Mouse (Mus musculus): ENCODE measurements around the gene Maml1. TPM values are rescaled to one million over a fixed set of nuclear protein-coding genes. Genes with fewer than 3 reads are reported as not detected.

Maml1 gene
- polyA plus RNA-seq, 1 experiment from 2014 or later, result 4.1 TPM

DNA sequence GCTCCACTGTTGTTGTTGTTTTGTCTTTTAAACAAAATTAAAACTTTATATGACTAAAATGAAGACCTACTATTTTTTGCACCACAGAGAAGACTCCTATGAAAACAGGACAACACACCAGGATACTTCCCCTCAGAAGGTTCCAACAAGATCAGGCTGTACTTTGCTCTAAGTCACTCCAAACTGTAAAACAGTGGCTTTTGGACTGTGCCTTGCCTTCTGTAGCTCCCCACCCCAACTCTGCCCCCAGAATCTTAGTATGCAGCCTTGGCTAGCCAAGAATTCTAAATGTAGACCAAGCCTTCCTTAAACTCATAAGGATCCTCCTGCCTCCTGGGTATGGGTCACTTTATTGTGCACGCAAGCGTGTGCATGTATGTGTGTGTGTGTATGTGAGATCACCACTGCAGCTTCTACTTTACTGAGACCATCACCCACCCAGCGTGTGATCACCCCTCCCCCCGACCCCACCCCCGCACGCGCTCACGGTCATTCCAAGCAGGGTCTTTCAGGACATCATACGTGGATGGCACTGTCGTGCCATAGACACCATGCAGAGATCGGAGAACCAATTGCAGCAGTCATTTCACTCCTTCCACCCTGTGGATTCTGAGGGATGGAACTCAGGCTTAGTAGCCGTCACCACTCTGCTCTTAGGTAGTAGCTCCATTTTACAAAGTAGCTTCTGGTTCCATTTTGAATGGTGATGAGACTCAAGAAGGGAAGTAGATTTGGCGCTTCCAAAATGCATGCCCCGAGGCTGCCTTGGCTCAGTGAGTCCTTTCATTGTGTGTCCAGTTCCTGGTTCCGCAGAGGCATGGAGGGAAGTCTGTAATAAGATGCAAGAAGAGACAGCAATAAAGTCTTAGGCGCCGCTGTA lies 68.1 kb downstream of the Maml1 start:
- WGBS, result 9% methylated on average over 17 of the region's 17 CpGs
- no peak for ATAC-seq (ENCODE audit: insufficient read depth, low FRiP score)
- H3K36me3 ChIP-seq (ENCODE audit: control insufficient read depth, insufficient read depth, low read length), result no peaks in the 10 kb centered on the region
- H3K4me3 ChIP-seq (replicated peaks; ENCODE audit: low read length), result peak overlapping the region; percentile 85
- peaks cover 33% of the 10 kb centered on the region for H3K4me1 ChIP-seq (ENCODE audit: control insufficient read depth, insufficient read depth, low read length)
- no peaks in the 10 kb centered on the region for H3K27me3 ChIP-seq (ENCODE audit: control insufficient read depth, insufficient read depth, low read length)
- peak overlapping the region; percentile 88 for H3K27ac ChIP-seq (ENCODE audit: low read length)
- H3K4me2 ChIP-seq (ENCODE audit: low read depth, low read length), result peak overlapping the region; percentile 92
- H3K9ac ChIP-seq (ENCODE audit: low read length), result peak overlapping the region; percentile 99
- H3K9me3 ChIP-seq (replicated peaks; ENCODE audit: control insufficient read depth, low read length), result no peaks in the 10 kb centered on the region

DNA sequence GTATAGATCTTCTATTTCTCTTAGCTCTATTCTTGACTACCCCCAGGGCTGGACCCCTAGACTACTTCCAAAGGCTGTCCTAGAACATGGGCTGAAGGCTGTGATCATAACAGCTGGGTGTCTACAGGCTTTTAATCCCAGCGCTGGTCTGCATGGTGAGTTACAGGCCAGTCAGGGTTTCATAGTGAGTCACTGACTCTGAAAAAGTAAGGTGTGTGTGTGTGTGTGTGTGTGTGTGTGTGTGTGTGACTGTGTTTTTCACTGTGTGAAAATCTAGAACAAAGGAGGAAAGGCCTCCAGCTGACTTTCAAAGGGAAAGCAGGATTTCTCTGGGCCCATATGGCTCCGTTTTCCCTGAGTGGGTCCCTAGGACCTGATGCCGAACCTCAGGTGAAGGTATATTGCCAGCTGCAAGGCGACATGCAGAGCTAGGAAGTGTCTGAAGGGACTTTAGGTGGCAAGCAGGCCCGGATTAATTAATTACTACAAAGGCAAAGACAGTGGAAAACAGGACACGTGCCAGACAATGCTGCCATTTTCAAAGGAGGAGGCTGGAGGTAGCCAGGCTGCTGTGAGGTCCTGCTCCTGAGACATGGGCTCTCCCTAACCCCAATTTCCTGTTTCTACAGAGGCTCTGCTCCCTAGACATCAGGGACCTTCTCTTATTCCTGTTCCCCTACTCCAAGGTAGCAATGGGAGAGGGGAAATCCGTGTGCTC lies 69.4 kb downstream of the Maml1 start:
- Histone ChIP-seq H3K4me1 (ENCODE audit: control insufficient read depth, insufficient read depth, low read length) (peaks cover 23% of the 10 kb centered on the region), H3K9ac (ENCODE audit: low read length) (no peak overlapping the region), H3K27me3 (ENCODE audit: control insufficient read depth, insufficient read depth, low read length) (no peaks in the 10 kb centered on the region), H3K36me3 (ENCODE audit: control insufficient read depth, insufficient read depth, low read length) (no peaks in the 10 kb centered on the region), H3K9me3 (replicated peaks; ENCODE audit: control insufficient read depth, low read length) (no peaks in the 10 kb centered on the region), H3K4me3 (replicated peaks; ENCODE audit: low read length) (no peak overlapping the region), H3K27ac (ENCODE audit: low read length) (no peak overlapping the region), H3K4me2 (ENCODE audit: low read depth, low read length) (no peak overlapping the region)
- WGBS, result 60% methylated on average over 7 of the region's 7 CpGs
- no peak for ATAC-seq (ENCODE audit: insufficient read depth, low FRiP score)

DNA sequence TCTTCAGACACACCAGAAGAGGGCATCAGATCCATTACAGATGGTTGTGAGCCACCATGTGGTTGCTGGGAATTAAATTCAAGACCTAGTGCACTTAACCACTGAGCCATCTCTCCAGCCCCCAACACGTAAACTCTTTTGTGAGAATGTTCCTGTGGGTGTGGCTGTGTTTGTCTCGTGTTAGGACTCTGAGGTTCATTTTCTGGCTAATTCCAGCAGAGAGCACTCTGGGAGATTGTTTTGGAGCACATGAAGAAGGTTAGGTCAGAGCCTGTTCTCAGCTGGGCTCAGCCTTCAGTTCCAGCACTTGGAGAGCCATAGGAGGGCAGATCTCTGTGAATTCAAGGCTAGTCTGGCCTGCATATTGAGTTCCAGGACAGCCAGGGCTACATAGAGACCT lies 72.3 kb downstream of the Maml1 start:
- H3K9ac ChIP-seq (ENCODE audit: low read length), result no peak overlapping the region
- no peaks in the 10 kb centered on the region for H3K27me3 ChIP-seq (ENCODE audit: control insufficient read depth, insufficient read depth, low read length)
- H3K9me3 ChIP-seq (replicated peaks; ENCODE audit: control insufficient read depth, low read length), result no peaks in the 10 kb centered on the region
- no peak overlapping the region for H3K27ac ChIP-seq (ENCODE audit: low read length)
- no peak for ATAC-seq (ENCODE audit: insufficient read depth, low FRiP score)
- no peaks in the 10 kb centered on the region for H3K36me3 ChIP-seq (ENCODE audit: control insufficient read depth, insufficient read depth, low read length)
- H3K4me2 ChIP-seq (ENCODE audit: low read depth, low read length), result no peak overlapping the region
- 49% methylated on average over 2 of the region's 2 CpGs for WGBS
- peaks cover 16% of the 10 kb centered on the region for H3K4me1 ChIP-seq (ENCODE audit: control insufficient read depth, insufficient read depth, low read length)
- no peak overlapping the region for H3K4me3 ChIP-seq (replicated peaks; ENCODE audit: low read length)

DNA sequence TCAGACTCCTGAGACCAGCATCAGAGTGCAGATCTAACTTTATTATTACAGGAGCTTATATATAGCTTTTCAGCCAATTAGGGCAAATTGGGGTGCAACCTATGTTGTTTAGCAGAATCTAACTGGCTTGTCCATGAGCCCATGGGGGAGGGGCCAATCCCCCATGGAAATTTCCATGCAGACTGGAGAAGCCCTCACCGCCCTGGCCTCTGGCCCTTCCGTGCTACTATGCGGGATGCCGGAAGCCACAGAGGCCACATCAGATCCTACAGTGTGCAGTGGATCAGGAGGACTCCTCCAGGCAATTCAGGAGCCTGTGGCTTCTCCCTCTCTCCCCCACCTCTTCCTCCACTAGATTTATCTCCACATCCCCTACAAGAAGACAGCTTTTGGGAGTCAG lies 74.3 kb downstream of the Maml1 start:
- H3K27ac ChIP-seq (ENCODE audit: low read length), result no peak overlapping the region
- 61% methylated on average over 4 of the region's 4 CpGs for WGBS

DNA sequence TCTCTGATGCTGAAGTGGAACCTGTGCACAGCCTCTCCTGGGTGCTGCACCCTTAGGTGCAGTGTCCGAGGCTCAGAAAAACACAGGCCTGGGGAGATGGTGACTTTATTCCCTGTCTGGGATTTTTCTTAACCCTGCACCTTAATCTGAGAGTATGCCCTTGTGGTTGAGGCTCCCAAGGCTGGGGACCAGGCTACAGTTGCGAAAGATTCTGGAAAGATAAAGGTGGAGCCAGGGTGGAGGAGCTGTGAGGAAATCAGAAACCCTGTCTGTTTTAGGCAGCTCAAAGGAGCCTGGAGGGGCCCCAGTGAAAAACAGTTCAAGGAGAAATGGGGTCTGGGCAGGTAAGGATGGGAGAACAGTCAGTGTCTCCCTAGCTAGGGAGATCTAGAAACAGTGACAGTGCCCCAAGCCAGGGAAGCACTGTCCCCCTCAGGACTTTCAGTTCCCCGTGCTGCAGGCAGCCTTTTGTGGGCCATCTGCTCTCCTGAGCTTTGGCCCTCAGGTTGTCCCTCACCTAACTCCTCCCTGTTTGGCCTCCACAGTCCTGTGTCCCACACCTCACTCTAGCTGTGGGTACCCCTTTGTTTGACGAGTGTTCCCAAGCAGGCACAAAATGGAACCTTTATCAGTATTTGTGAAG lies 75.3 kb downstream of the Maml1 start:
- H3K4me3 ChIP-seq (replicated peaks; ENCODE audit: low read length), result no peak overlapping the region
- H3K9me3 ChIP-seq (replicated peaks; ENCODE audit: control insufficient read depth, low read length), result no peaks in the 10 kb centered on the region
- no peak overlapping the region for H3K4me2 ChIP-seq (ENCODE audit: low read depth, low read length)
- H3K4me1 ChIP-seq (ENCODE audit: control insufficient read depth, insufficient read depth, low read length), result peaks cover 17% of the 10 kb centered on the region
- H3K36me3 ChIP-seq (ENCODE audit: control insufficient read depth, insufficient read depth, low read length), result no peaks in the 10 kb centered on the region
- 74% methylated on average over 4 of the region's 4 CpGs for WGBS
- H3K27me3 ChIP-seq (ENCODE audit: control insufficient read depth, insufficient read depth, low read length), result no peaks in the 10 kb centered on the region
- ATAC-seq (ENCODE audit: insufficient read depth, low FRiP score), result no peak
- no peak overlapping the region for H3K9ac ChIP-seq (ENCODE audit: low read length)
- H3K27ac ChIP-seq (ENCODE audit: low read length), result no peak overlapping the region

More for the DNA sequence above, 74.3 kb downstream of the Maml1 start:
- ATAC-seq (ENCODE audit: insufficient read depth, low FRiP score), result no peak
- H3K9me3 ChIP-seq (replicated peaks; ENCODE audit: control insufficient read depth, low read length), result no peaks in the 10 kb centered on the region
- no peak overlapping the region for H3K4me2 ChIP-seq (ENCODE audit: low read depth, low read length)
- H3K27me3 ChIP-seq (ENCODE audit: control insufficient read depth, insufficient read depth, low read length), result no peaks in the 10 kb centered on the region
- no peak overlapping the region for H3K4me3 ChIP-seq (replicated peaks; ENCODE audit: low read length)
- H3K9ac ChIP-seq (ENCODE audit: low read length), result no peak overlapping the region
- H3K36me3 ChIP-seq (ENCODE audit: control insufficient read depth, insufficient read depth, low read length), result no peaks in the 10 kb centered on the region
- H3K4me1 ChIP-seq (ENCODE audit: control insufficient read depth, insufficient read depth, low read length), result peaks cover 14% of the 10 kb centered on the region

DNA sequence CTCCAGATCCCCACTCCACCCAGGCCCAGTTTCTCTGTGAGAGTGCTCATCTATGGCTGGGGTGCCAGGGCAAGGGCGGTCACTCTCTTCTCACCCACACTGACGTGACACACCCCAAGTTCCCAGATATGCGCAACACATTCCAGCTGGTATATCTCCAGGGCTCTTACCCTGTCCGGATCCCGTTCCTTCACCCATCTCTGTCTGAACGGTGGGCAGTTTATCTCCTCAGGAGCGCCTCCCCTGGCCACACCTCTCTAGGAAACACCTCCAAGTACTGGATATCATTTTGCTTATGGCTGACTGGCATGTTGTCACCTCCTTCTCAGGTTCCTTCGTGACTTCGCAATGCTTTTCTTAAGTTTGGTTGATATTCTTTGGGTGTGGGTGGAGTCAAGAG lies 76.5 kb downstream of the Maml1 start:
- H3K9me3 ChIP-seq (replicated peaks; ENCODE audit: control insufficient read depth, low read length), result no peaks in the 10 kb centered on the region
- H3K4me3 ChIP-seq (replicated peaks; ENCODE audit: low read length), result no peak overlapping the region
- H3K4me2 ChIP-seq (ENCODE audit: low read depth, low read length), result peak overlapping the region; percentile 10; the same call in 1 of the 2 replicates
- WGBS, result 23% methylated on average over 9 of the region's 9 CpGs
- no peaks in the 10 kb centered on the region for H3K36me3 ChIP-seq (ENCODE audit: control insufficient read depth, insufficient read depth, low read length)
- peaks cover 20% of the 10 kb centered on the region for H3K4me1 ChIP-seq (ENCODE audit: control insufficient read depth, insufficient read depth, low read length)
- H3K27me3 ChIP-seq (ENCODE audit: control insufficient read depth, insufficient read depth, low read length), result no peaks in the 10 kb centered on the region
- no peak overlapping the region for H3K27ac ChIP-seq (ENCODE audit: low read length)
- no peak for ATAC-seq (ENCODE audit: insufficient read depth, low FRiP score)
- H3K9ac ChIP-seq (ENCODE audit: low read length), result 0 out of 2 replicates have a peak overlapping the region, but pooled peaks have one; percentile 41

DNA sequence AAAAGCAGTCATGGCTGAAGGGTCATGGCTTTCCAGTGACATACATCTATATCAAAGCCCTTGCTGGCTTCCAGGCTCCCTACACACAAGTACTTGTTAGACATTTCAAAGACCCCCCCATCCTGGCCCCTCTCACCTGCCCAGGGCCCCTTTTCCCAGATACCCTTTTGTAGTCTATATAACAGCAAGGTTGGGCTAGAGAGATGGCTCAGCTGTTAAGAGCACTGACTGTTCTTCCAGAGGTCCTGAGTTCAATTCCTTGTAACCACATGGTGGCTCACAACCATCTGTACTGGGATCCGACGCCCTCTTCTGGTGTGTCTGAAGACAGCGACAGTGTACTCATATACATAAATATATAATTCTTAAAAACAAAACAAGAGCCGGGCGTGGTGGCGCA lies 77.5 kb downstream of the Maml1 start:
- no peak overlapping the region for H3K27ac ChIP-seq (ENCODE audit: low read length)
- no peaks in the 10 kb centered on the region for H3K9me3 ChIP-seq (replicated peaks; ENCODE audit: control insufficient read depth, low read length)
- no peak overlapping the region for H3K9ac ChIP-seq (ENCODE audit: low read length)
- H3K4me3 ChIP-seq (replicated peaks; ENCODE audit: low read length), result no peak overlapping the region
- H3K36me3 ChIP-seq (ENCODE audit: control insufficient read depth, insufficient read depth, low read length), result no peaks in the 10 kb centered on the region
- H3K4me2 ChIP-seq (ENCODE audit: low read depth, low read length), result no peak overlapping the region
- 92% methylated on average over 6 of the region's 6 CpGs for WGBS
- H3K27me3 ChIP-seq (ENCODE audit: control insufficient read depth, insufficient read depth, low read length), result no peaks in the 10 kb centered on the region
- peaks cover 20% of the 10 kb centered on the region for H3K4me1 ChIP-seq (ENCODE audit: control insufficient read depth, insufficient read depth, low read length)
- no peak for ATAC-seq (ENCODE audit: insufficient read depth, low FRiP score)

DNA sequence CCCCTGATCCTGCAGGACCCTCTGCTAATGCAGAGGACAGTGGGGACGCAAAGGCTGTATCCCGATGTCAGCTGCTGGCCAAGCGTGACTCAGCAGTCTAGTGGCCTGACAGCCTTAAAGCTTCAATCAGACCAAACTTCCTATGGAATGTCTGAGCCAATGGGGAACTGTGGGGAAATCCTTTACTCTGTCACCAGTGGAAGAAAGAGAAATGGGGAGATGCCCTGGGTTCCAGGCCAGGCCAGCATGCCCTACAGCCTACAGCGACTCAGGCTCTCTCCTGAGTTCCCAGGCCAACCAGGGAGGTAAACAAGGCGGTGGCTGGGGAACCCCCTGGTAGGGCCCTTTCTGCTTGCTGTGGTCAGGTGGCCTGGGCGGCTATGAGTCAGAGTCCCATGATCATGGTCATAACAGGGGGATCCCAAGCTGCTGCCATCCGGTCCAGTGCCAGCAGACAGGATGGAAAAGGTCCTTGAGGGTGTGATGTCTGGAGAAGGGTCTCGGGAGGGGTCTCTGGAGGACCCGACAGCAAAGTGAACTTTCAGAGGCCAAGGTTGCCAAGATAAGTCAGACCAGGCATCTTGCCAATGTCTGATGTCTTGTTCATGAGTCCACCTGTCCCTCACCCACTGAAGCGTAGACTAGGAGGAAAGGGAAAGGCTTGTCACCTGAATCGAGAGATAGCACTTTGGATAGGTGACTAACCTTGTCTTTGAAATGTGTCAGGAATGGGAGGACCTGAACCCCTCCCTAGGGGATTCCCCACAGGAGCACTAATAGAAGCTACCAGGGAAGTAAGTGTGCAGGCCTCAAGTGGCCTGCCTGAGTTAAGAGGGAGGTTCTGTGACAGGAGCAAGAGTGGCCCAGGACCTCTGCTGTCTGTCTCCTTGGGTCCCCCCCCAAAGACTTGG lies 79.0 kb downstream of the Maml1 start:
- no peaks in the 10 kb centered on the region for H3K27me3 ChIP-seq (ENCODE audit: control insufficient read depth, insufficient read depth, low read length)
- no peak overlapping the region for H3K4me3 ChIP-seq (replicated peaks; ENCODE audit: low read length)
- WGBS, result 49% methylated on average over 11 of the region's 11 CpGs
- no peak overlapping the region for H3K9ac ChIP-seq (ENCODE audit: low read length)
- no peak overlapping the region for H3K4me2 ChIP-seq (ENCODE audit: low read depth, low read length)
- H3K36me3 ChIP-seq (ENCODE audit: control insufficient read depth, insufficient read depth, low read length), result no peaks in the 10 kb centered on the region
- ATAC-seq (ENCODE audit: insufficient read depth, low FRiP score), result peak; percentile 57
- no peaks in the 10 kb centered on the region for H3K9me3 ChIP-seq (replicated peaks; ENCODE audit: control insufficient read depth, low read length)
- peak overlapping the region; percentile 3 for H3K27ac ChIP-seq (ENCODE audit: low read length)
- H3K4me1 ChIP-seq (ENCODE audit: control insufficient read depth, insufficient read depth, low read length), result peaks cover 25% of the 10 kb centered on the region
